Mouse (Mus musculus): ENCODE measurements at regions not wholly inside any gene's neighbourhood (a gene's known extent, or its start where the extent isn't known, plus 50 kb on each side); places are given as distances from the start of the nearest gene placed in this dataset.
A peak's percentile ranks its signal among the peaks of the same experiment; 100 is the strongest.

GRCm38 (mm10) chr6:143326956-143327722 is 160.1 kb downstream of the Etnk1 start:
- peak; percentile 42; the same call in 1 of the 2 replicates for TF ChIP-seq POLR2A (IDR thresholded peaks at IDR 0.05; ENCODE audit: low read depth, low read length)
- no peak for TF ChIP-seq JUN (IDR thresholded peaks at IDR 0.05; ENCODE audit: insufficient read depth, low read depth, low read length)
- TF ChIP-seq UBTF (IDR thresholded peaks at IDR 0.05; ENCODE audit: low read depth, low read length) = no peak
- TF ChIP-seq CTCF (conservative IDR thresholded peaks at IDR 0.05 in 1 of 2, IDR thresholded peaks at IDR 0.05 in 1 of 2; ENCODE audit: low read depth in 2 of 2, low read length in 2 of 2) = no peak
- no peak for TF ChIP-seq MAX (IDR thresholded peaks at IDR 0.05; ENCODE audit: low read length)
- TF ChIP-seq E2F4 (IDR thresholded peaks at IDR 0.05; ENCODE audit: insufficient replicate concordance, low read depth, low read length) = no peak

Data from CH12.LX (cell line).